Mouse (Mus musculus) brown adipose tissue, adult 24 weeks (tissue): ENCODE data around the gene Asb3. TPM values are rescaled to one million over a fixed set of nuclear protein-coding genes. Genes with fewer than 3 reads are reported as not detected.

ENCODE experiments used
- H3K27ac ChIP-seq: fragments of 200-500 bp; replicated peaks from 2 replicates; pipeline ENCODE4 v1.5.1; 2012; ENCODE audit warnings: low read depth, mild to moderate bottlenecking, low read length
- H3K4me1 ChIP-seq: fragments of 200-500 bp; 2 replicates; pipeline ENCODE4 v1.6.1; 2012; ENCODE audit warnings: low read length, mixed read lengths; ENCODE audit not compliant: control insufficient read depth, insufficient read depth, insufficient read length
- H3K4me3 ChIP-seq: fragments of 200-500 bp; 2 replicates; pipeline ENCODE4 v1.5.1; 2012; ENCODE audit warnings: low read depth, mild to moderate bottlenecking, low read length, moderate library complexity; ENCODE audit not compliant: insufficient read depth
- polyA plus RNA-seq: library from polyadenylated mRNA; stranded (reverse); fragments of >200 nt; gene quantifications from 2 replicates; pipeline ENCODE4 v1.2.4, GENCODE M21; 2012; ENCODE audit not compliant: missing spikeins, insufficient read depth, insufficient read length

Asb3 gene
- polyA plus RNA-seq = 4.3 and 6.0 TPM in 2 replicates

- Histone ChIP-seq H3K27ac (no peak within 1 kb of the TSS), H3K4me3 (peak within 1 kb of the TSS; percentile 48), H3K4me1 (no peaks in the 10 kb centered on the region)
These were observed at the start of gene Asb3, which contains the start of gene Gpr75 for GRCm38 (mm10) chr11:30885171-30885871. TSS of gene Asb3 (plus strand) at chr11:30885416. TSS of gene Gpr75 (plus strand) at chr11:30885358.

DNA sequence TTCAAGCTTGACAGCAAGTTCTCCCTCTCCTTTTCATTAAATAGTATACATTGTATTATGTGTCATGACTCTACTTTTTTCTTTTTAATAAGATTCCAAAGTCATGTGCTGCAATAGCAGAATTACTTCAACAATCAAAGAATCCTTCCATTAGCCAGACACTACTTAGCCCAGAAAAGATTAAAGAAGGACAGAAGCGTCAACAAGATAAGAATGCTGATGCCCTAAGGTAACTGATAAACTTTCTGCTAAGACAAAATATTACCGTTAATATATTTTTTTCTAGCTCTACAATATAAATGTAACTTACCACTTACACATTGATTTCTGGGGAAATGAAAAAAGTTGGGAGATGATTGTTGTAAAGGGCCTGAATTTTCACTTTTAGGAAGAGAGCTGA is 46.4 kb upstream of the Asb3 start:
- Histone ChIP-seq H3K4me3 (no peak overlapping the region), H3K4me1 (no peaks in the 10 kb centered on the region), H3K27ac (no peak overlapping the region)

DNA sequence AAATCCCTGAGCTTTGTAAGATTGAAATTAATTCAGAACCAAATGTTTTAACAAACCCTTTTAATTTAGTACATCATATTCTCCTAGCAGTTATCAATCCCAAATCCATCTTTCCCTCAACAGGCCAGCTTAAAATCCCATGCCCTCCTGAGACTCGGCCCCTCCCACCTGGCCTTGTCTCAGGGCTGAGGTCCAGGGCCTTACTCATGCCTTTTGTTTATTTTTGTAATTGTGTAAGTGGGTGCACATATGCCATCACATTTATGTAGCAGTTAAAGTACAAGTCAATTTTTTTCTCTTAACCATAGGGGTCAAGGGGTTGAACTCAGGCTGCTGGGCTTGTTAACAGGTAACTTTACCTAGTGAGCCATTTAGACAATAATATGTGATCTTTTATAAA is 40.9 kb upstream of the Asb3 start:
- no peak overlapping the region for H3K27ac ChIP-seq
- no peak overlapping the region for H3K4me3 ChIP-seq
- H3K4me1 ChIP-seq = no peaks in the 10 kb centered on the region

- no peaks in the 10 kb centered on the region for H3K4me1 ChIP-seq
- no peak overlapping the region for H3K4me3 ChIP-seq
- no peak overlapping the region for H3K27ac ChIP-seq
These were observed 12.8 kb upstream of the Asb3 start for GRCm38 (mm10) chr11:30872425-30872824.

- Histone ChIP-seq H3K27ac (no peak overlapping the region), H3K4me3 (no peak overlapping the region), H3K4me1 (no peaks in the 10 kb centered on the region)
These were observed 2.9 kb downstream of the Asb3 start for GRCm38 (mm10) chr11:30888153-30888552.

DNA sequence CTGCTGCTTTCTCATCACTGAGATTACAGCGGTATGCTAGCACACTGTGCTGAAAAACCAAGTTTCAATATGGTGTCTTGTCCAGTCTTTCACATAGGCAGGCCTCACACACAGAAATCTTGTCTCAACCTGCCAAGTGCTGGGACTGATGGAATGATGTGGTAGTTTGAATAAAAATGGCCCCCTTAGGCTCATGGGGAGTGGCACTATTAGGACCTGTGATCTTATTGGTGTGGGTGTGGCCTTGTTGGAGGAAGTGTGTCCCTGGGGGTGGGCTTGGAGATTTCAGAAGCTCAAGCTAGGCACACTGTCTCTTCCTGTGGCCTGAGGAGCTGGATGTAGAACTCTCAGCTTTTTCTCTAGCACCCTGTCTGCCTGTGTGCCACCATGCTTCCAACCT is 11.0 kb downstream of the Asb3 start:
- Histone ChIP-seq H3K27ac (no peak overlapping the region), H3K4me1 (no peaks in the 10 kb centered on the region), H3K4me3 (no peak overlapping the region)

GRCm38 (mm10) chr11:30899312-30899711 is 14.1 kb downstream of the Asb3 start:
- H3K4me3 ChIP-seq = no peak overlapping the region
- H3K4me1 ChIP-seq = no peaks in the 10 kb centered on the region
- no peak overlapping the region for H3K27ac ChIP-seq

DNA sequence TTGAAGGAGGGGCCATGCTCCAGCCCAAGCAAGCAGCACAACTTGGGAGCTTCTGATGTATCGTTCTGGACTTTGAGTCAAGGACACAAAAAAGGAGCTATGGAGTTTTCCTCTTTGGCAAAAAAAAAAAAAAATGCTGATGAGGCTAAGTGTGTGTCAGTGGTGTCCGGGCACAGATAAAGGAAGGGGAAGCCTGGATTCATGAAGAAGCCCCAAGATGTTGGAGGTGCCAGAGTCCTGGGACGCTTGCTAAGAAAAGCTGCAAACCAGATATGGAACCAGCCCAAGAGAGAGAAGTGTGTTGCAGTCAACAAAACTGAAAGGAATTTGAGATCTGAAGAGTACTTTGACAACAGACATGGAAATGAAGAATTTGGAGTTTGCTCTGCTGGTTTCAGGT is 27.1 kb downstream of the Asb3 start:
- Histone ChIP-seq H3K4me3 (no peak overlapping the region), H3K4me1 (no peaks in the 10 kb centered on the region), H3K27ac (no peak overlapping the region)

DNA sequence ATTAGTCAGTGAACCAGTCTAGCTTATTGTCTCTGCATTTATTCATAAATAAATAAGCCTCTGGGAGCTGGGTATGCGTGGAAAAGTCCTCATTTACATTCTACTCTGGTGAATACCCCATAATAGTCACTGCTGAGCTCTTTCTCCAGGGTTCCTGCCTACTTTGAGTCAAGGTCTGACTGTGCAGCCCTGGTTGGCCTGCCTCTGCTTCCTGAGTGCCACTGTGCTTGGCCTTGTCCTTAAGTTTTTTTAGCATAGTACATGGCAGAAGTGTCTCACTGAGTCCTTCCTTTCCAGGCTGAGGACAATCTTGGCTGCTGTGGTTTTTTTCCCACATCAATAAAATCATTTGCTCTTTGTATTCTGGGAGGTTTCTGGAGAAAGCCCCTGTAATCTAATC is 35.4 kb downstream of the Asb3 start:
- Histone ChIP-seq H3K4me3 (no peak overlapping the region), H3K4me1 (no peaks in the 10 kb centered on the region), H3K27ac (no peak overlapping the region)

GRCm38 (mm10) chr11:30923283-30923682 is 38.1 kb downstream of the Asb3 start:
- no peak overlapping the region for H3K4me3 ChIP-seq
- H3K27ac ChIP-seq = no peak overlapping the region
- H3K4me1 ChIP-seq = no peaks in the 10 kb centered on the region

- Histone ChIP-seq H3K4me1 (no peaks in the 10 kb centered on the region), H3K27ac (no peak overlapping the region), H3K4me3 (no peak overlapping the region)
These were observed 42.9 kb downstream of the Asb3 start for GRCm38 (mm10) chr11:30928079-30928478.

- Histone ChIP-seq H3K4me3 (no peak overlapping the region), H3K27ac (no peak overlapping the region), H3K4me1 (no peaks in the 10 kb centered on the region)
These were observed 43.3 kb downstream of the Asb3 start for GRCm38 (mm10) chr11:30928498-30928897.

GRCm38 (mm10) chr11:30943522-30943921 is 58.3 kb downstream of the Asb3 start:
- Histone ChIP-seq H3K27ac (no peak overlapping the region), H3K4me1 (no peaks in the 10 kb centered on the region), H3K4me3 (no peak overlapping the region)

DNA sequence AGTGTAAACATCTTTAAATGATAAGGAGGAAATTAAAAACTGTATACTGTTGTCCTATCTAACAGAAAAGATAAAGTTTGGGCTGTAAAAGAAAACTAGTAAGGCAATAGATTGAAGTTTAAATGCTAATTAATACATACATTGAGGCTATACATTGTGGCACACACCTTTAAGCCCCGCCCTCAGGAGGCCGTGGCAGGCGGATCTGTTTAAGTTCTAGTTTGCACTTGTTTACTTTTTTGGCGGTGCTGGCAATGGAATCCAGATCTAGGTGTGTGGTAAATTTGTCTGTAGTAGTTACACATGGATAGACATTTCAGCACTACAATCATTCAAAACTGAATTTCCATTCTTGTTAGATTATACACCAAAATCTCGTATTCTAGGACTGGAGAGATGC is 67.6 kb downstream of the Asb3 start:
- Histone ChIP-seq H3K4me3 (peak overlapping the region; percentile 10; the same call in 1 of the 2 replicates), H3K4me1 (no peaks in the 10 kb centered on the region), H3K27ac (no peak overlapping the region)

GRCm38 (mm10) chr11:30953469-30954154 is 68.4 kb downstream of the Asb3 start:
- Histone ChIP-seq H3K27ac (peak overlapping the region; percentile 68), H3K4me1 (no peaks in the 10 kb centered on the region)

DNA sequence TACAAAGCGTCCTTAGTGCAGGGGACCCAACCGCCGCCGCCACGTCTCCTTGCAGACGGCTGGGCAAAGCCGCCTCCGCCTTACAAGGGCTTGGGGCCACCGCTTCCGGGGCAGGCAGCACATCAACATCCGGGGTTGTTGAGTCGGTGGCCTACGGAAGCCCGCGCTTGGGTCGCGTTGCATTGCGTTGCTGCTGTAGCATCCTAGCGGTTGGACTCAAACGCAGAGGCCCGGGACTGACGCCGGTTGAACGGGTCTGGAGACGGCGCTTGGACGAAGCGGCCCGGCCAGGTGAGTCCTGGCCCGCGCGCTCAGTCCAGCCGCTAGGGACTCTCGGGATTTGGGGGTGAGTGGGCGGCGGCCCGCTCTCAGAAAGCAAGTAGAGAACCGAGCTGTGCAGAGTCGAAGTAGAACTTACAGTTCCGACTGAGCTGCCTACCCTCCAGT is 69.1 kb downstream of the Asb3 start, which contains the start of gene Erlec1:
Gene Erlec1, minus strand, starts transcription at position 57 of the 447 bp plus-strand sequence.
- Histone ChIP-seq H3K4me3 (peak within 1 kb of the TSS; percentile 90), H3K27ac (peak within 1 kb of the TSS; percentile 68), H3K4me1 (no peaks in the 10 kb centered on the region)

More at GRCm38 (mm10) chr11:30953469-30954154, 68.4 kb downstream of the Asb3 start:
- H3K4me3 ChIP-seq = peak overlapping the region; percentile 90
